Mouse (Mus musculus): ENCODE measurements at regions not wholly inside any gene's neighbourhood (a gene's known extent, or its start where the extent isn't known, plus 50 kb on each side); places are given as distances from the start of the nearest gene placed in this dataset.

- in situ Hi-C loops (cut with MboI; ENCODE audit: low pct_unique_long_range_greater_than_20kb in 1 of 2, low sequenced_read_pairs in 2 of 2, unreplicated experiment in 1 of 2): no loop called here
These were observed 56.8 kb downstream of the Gm5152 start for GRCm38 (mm10) chr5:10189480-10189879.

- in situ Hi-C loops (cut with MboI; ENCODE audit: low pct_unique_long_range_greater_than_20kb in 1 of 2, low sequenced_read_pairs in 2 of 2, unreplicated experiment in 1 of 2): loop anchor here in 1 of 2 experiments (25.0 kb wide), 1 partner anchor 200 kb away; no protein-coding TSS in a partner anchor
These were observed 84.1 kb downstream of the Gm5152 start for GRCm38 (mm10) chr5:10162256-10162655.

DNA sequence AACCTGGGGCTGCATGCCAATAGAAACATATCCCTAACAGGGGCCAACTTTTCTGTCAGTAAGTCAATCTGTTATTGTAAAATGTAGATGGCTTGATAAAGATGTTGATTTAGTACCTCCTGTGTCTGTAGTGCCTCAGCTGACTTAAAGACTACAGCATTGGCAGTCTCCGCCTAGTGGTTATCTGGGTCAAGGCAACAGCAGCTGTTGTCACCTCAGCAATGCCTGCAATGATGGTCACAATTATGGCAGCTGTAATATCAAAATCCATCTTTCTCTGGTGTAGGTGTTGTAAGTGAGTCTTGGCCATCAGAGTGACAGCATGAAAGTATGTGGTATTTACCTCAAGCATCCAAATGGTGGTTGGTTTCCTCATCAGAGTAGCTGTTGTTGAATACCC is 97.0 kb downstream of the Gm5152 start:
- in situ Hi-C loops (cut with MboI; ENCODE audit: low pct_unique_long_range_greater_than_20kb in 1 of 2, low sequenced_read_pairs in 2 of 2, unreplicated experiment in 1 of 2): no loop called here

DNA sequence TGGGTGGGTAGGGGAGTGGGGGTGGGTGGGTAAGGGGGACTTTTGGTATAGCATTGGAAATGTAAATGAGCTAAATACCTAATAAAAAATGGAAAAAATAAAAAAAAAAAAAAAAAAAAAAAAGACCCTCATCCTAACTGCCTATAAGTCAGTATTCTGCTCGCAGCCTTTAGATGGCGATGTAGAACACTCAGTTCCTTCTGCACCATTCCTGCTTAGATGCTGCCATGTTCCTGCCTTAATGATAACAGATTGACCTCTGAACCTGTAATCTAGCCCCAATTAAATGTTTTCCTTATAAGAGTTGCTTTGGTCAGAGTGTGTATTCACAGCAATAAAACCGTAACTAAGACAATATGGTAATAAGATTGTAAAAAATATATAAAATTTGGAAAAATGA is 105.1 kb downstream of the Gm5152 start:
- in situ Hi-C loops (cut with MboI; ENCODE audit: low pct_unique_long_range_greater_than_20kb in 1 of 2, low sequenced_read_pairs in 2 of 2, unreplicated experiment in 1 of 2): no loop called here

Measured in mouse embryonic stem cell (cell line).